Comparison of ENCODE assay signal across 8 mouse cellular contexts in the genomic region with DNA sequence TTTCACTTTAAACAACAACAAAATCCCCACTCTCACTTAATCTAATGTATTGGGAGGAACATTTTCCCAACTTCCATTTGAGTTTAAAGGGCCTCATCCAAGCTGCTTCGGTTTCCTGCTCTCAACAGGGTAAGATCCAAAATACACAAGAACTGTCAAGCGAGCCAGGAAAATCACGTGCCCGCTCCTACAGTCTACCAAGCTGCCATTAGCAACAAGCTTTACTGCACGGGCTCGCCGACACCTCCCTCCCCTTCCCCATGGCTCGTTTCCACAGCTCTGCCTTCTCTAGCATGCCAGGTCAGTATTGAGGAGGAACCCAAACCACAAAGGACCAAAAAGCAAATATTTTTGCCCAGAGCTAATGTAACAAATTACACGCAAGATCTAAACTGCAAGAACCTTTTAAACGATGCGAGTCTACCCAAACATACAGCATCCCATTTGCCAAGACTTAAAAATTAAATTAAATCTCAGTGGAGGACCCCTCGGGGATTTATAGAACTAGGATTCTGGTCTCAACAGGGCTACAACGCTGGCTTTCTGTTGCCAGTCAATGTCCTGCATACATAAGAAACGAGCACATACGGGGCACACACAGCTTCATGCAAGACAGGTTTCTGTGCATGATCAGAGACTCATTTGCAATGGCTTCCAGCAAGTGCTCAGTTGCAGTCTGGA.
DNase-seq lines count a peak whose midpoint lies in the region; ATAC-seq and TF ChIP-seq lines count a peak whose summit lies in the region.

No protein-coding gene starts in this region.

- 57% methylated on average over 15 of the region's 15 CpGs for WGBS in heart, adult 2 months
- WGBS in hindbrain, embryonic 10.5 days: 90% methylated on average over 15 of the region's 15 CpGs

- ATAC-seq in cerebellum, adult (ENCODE audit: insufficient number of reproducible peaks, low FRiP score, low TSS enrichment): peak; percentile 81
- ATAC-seq in monocyte, adult 5-6 weeks (replicated peaks; ENCODE audit: insufficient number of reproducible peaks, low FRiP score, low TSS enrichment, poor library complexity, severe bottlenecking): no peak

- no peak overlapping the region for H3K4me3 ChIP-seq in heart, adult 2 months
- 0 out of 2 replicates have a peak overlapping the region, but pooled peaks have one; percentile 6 for H3K4me3 ChIP-seq in layer of hippocampus, adult 2 months
- no peak overlapping the region for H3K4me3 ChIP-seq in hindbrain, embryonic 10.5 days

- 0 out of 2 replicates have a peak, but pooled peaks have one; percentile 51 for TF ChIP-seq EP300 in heart, adult 2 months (IDR thresholded peaks at IDR 0.05; ENCODE audit: insufficient read depth, low read depth, low read length)

- intact Hi-C loops in heart, adult 2 months (cut with DNase I): no loop called here

- no peak for TF ChIP-seq POLR2A in heart, adult 2 months (IDR thresholded peaks at IDR 0.05; ENCODE audit: insufficient read depth, low read depth, low read length)

- H3K27ac ChIP-seq in heart, adult 2 months: peak overlapping the region; percentile 4; the same call in 1 of the 2 replicates
- H3K27ac ChIP-seq in layer of hippocampus, adult 2 months: 0 out of 2 replicates have a peak overlapping the region, but pooled peaks have one; percentile 33
- no peak overlapping the region for H3K27ac ChIP-seq in hindbrain, embryonic 10.5 days

- peaks cover 16% of the 10 kb centered on the region for H3K4me1 ChIP-seq in heart, adult 2 months (ENCODE audit: control insufficient read depth, insufficient read depth, low read length)
- H3K4me1 ChIP-seq in hindbrain, embryonic 10.5 days (replicated peaks): peaks cover 10% of the 10 kb centered on the region; the same call in 1 of the 2 replicates

- peak; percentile 37 for DNase-seq in gastrocnemius, adult 18-20 months (ENCODE audit: low spot score)
- no peak for DNase-seq in gastrocnemius, postnatal 10 days
- peak; percentile 64 to 80 for DNase-seq in heart, adult 2 months
- peak in 1 of 2 experiments; percentile 36 for DNase-seq in layer of hippocampus, adult 2 months (ENCODE audit: low spot score in 2 of 2)
- DNase-seq in hindbrain, embryonic 10.5 days (ENCODE audit: low spot score): no peak
- DNase-seq in thymus, postnatal 0 days (ENCODE audit: low spot score): no peak

- TF ChIP-seq CTCF in heart, adult 2 months (IDR thresholded peaks at IDR 0.05): no peak
- TF ChIP-seq CTCF in layer of hippocampus, adult 2 months (conservative IDR thresholded peaks at IDR 0.05): no peak

- no peak overlapping the region for H3K9ac ChIP-seq in heart, adult 2 months (ENCODE audit: low read depth, low read length)

- peaks cover 10% of the 10 kb centered on the region for H3K9me3 ChIP-seq in hindbrain, embryonic 10.5 days

- no peaks in the 10 kb centered on the region for H3K36me3 ChIP-seq in heart, adult 2 months (ENCODE audit: control insufficient read depth, insufficient read depth, low read length)
- H3K36me3 ChIP-seq in hindbrain, embryonic 10.5 days: no peaks in the 10 kb centered on the region

- no peaks in the 10 kb centered on the region for H3K27me3 ChIP-seq in heart, adult 2 months (ENCODE audit: control insufficient read depth, insufficient read depth, low read length)
- no peaks in the 10 kb centered on the region; the same call in 1 of the 2 replicates for H3K27me3 ChIP-seq in hindbrain, embryonic 10.5 days (ENCODE audit: insufficient read depth, poor library complexity, severe bottlenecking)

- no peaks in the 10 kb centered on the region for H3K79me2 ChIP-seq in heart, adult 2 months (replicated peaks; ENCODE audit: control insufficient read depth, insufficient read depth, low read length)

Comparison
In these comparisons a context has a peak if more than half of its experiments do, and no peak if none do; other contexts are left out.
1. DNase-seq: peak in gastrocnemius, adult 18-20 months (single experiment) and heart, adult 2 months (2 of 2); none in gastrocnemius, postnatal 10 days (single experiment), hindbrain, embryonic 10.5 days (single experiment) and thymus, postnatal 0 days (single experiment).